Mouse (Mus musculus) neural tube, embryonic 10.5 days (tissue): ENCODE data around the gene Cntnap5b.

Experiments
- DNase-seq: peaks from one replicate; pipeline ENCODE4 v3.0.0-alpha.2; 2017; ENCODE audit warnings: low spot score; ENCODE audit errors: extremely low spot score

Gene Cntnap5b

GRCm38 (mm10) chr1:100163588-100164357 lies 391.2 kb downstream of the Cntnap5b start:
- DNase-seq: no peak

DNA sequence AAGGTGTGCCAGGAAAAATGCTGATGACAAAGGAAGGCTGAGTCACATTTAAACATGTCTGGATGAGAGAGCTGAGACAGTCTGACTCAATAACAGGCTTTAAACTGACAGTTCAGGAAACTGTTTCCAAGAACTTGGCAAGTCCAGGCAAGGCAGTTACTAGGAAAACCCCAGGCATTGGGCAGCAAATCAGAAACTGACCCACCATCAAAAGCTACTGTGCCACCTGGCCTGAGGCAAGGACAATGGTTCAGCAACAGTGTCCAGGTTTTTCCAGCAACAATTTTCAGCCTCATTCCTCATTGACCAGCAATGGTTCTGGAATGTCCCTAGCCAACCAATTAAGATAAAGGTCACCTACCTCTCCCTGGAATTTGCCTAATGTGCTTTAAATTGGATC lies 399.0 kb downstream of the Cntnap5b start:
- no peak for DNase-seq

- peak; percentile 88 for DNase-seq
Observed at GRCm38 (mm10) chr1:100180050-100180449, 407.5 kb downstream of the Cntnap5b start.

DNA sequence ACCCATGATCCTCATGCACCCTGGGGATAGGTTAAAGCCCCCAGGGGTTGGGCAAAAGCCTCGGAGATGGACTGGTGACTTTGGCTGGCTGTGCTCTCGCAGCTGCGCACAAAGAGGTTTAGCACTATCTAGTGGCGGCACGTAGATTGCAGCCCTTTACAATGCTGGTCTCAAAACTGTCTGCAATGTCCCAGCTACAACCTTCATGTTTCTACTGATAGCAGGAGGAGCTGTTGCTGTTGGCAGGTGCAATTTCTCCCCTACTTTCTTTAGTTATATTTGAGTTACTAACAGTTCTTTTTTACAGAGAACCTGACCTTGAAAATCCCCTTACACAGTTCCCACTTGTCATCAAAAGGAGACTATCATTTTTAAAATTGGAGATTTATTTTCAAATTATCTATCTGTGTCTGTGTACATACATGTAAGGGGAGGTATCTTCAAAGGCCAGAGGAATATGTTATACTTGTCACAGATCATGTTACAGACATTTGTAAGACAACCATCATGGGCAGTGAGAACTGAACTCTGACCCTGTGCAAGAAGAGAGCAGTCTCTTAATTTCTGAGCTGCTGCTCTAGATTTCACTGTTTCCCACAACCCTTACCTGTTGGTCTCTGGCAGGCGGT lies 459.5 kb downstream of the Cntnap5b start:
- DNase-seq: peak; percentile 17

GRCm38 (mm10) chr1:100251964-100252363 lies 479.4 kb downstream of the Cntnap5b start:
- no peak for DNase-seq

DNA sequence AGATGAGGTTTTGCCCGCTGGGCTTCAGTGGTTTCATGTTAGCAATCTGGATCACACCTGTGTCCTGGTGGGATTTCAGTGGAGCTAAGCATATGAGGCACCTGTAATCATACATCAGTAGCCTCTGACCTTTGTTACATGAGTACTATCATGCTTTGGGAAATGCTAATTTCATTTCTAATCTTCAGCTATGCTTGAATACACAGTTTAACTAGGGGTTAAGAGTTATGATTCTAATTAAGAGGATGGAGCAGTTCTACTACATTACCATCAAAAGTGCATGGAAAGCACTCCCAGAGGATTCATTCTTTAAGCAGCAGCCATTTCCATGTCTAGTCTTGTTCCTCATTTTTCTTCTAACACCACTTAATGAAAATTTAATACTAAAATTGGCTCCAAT lies 538.1 kb downstream of the Cntnap5b start:
- no peak for DNase-seq

- no peak for DNase-seq
Observed at GRCm38 (mm10) chr1:100331066-100331465, 558.5 kb downstream of the Cntnap5b start.

DNA sequence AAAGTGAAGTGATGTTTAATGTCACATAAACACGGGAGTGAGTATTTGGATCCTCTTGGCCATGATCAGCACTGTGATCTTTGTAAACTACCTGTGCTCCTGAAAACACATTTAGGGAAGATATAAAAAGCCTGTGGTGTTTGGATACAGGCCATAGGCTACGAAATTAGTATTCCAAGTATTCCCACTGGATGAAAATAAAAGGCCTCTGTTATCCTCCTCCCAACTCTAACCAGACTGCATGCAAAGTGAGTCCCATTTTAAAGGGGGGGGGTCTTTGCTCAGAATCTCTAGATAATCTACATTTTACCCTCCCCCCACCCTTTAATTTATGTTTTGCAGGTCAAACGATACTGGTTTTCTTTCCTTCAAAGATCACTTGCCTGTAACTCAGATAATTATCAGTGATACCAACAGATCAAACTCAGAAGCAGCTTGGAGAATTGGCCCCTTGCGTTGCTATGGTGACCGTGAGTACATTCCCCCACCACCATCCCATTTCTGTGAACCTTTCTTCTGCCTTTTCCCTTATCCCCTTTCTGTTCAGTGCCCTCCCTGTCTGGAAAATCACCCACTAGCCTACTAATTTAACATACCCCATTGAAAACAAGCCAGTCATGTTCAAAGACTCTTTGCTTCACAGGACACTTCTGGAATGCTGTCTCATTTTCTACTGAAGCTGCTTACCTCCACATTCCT lies 597.0 kb downstream of the Cntnap5b start:
- DNase-seq: no peak

DNA sequence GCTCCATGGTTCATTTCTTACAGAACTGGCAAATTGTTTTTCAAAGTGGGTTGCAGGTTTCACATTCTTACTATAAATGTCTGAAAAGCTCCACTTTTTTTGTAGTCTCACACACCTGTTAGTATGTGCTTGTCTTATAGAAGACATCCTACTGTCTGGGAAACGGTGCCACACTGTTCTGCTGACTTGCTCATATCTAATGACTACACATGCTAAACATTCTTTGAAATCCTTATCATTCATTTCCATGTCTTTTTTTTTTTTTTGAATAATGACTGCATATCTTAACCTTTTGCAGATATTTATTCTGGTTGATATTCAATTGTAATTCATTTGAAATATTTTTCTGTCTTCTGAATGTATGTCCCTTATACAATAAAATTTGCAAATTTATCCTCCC lies 613.7 kb downstream of the Cntnap5b start:
- no peak for DNase-seq

DNA sequence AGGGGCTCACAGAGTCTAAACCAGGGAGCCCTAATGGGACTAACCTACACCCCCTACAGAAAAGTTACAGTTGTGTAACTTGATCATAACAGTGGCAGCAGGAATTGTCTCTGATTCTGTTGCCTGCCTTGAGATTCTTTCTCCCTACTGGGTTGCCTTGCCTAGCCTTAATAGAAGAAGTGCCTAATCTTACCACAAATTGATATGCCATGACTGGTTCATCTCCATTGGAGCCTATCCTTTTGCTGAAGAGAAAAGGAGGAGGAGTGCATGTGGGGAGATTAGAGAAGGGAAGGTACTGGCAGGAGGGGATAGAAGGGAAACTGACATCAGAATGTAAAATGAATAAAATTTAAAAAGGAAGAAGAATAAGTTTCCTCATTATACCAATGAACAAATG lies 621.5 kb downstream of the Cntnap5b start:
- DNase-seq: no peak

DNA sequence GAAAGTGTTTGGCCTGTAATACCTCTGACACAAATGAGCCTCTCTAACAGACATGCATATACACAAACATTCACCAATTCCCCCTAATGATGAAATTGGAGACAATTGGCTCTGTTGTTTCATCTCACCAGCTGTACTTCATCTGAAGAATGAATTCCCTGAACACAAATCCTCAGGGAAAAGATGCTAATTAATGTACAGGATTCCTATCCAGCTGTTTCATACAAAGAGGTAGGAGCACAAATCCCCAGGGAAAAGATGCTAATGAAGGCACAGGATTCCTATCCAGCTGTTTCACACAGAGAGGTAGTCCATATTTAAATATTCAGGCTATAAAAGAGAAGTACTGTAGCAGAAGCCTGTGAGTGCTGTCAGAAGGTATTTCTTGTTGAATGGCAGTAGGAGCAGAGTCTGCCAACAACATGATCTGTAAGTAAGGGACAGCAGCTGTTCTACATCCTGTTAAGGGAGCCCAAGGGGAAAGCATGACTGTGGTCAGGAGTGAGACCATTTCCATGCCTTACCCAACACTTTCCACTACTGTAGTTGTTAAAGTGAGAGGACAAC lies 644.2 kb downstream of the Cntnap5b start:
- no peak for DNase-seq

GRCm38 (mm10) chr1:100430038-100430774 lies 657.6 kb downstream of the Cntnap5b start:
- DNase-seq: no peak

DNA sequence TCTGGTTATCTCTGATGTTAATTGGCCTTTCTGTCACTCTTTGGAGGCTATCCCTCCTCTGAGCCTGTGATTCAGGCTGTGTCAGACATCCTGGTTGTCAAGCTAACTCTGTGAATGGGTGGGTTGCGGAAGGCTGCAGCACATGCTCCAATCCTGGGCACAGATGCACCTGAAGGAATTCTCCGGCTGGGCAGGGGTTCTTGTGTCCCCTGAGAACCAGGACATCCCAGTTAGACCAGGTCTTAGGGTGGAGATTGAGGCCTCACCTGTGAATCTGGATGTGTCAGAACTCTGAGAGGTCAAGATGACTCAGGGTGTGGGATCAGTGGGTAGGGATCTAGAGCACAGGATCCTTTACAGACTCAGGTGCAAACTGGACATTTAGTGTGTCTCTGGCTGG lies 691.3 kb downstream of the Cntnap5b start:
- DNase-seq: no peak

DNA sequence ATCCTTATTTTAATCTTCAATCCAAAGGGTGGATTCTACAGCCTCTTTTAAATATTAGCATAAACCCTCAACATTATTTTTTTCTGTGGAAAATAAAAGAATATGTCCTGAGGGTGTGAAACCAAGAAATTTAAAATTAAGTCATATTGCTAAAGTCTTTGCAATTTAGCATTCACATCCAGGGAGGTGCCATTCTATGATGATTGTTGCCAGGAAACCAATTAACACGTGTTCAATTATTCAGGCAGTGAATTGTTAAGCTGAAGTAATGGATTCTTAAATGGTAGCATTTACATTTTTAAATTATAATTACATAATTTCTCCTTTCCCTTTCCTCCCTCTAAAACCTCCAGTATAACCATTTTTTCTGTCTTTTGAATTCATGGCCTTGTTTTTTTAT lies 692.7 kb downstream of the Cntnap5b start:
- no peak for DNase-seq

- no peak for DNase-seq
Observed at GRCm38 (mm10) chr1:100467595-100467994, 695.0 kb downstream of the Cntnap5b start.

GRCm38 (mm10) chr1:100509866-100510265 lies 737.3 kb downstream of the Cntnap5b start:
- no peak for DNase-seq
